ENCODE assay signal across 17 mouse cellular contexts in the genomic region with DNA sequence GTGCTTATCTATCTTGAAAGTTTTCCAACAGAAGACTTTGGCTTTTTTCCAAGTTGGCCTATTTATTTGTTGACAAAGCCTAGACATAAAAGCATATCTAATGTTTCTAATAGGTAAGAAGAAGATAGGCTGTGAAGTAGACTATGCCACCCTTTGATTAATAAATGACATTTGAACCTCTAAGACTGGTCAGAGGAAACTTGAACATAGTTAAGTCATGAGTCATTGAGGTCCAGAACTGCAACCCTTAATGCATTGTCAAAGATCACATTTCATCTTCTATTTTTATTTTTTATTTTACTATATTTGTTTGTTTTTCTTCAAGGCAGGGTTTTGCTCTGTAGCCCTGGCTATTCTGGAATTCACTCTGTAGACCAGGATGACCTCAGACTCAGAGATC. TPM values are rescaled to one million over a fixed set of nuclear protein-coding genes. Genes with fewer than 3 reads are reported as not detected.
DNase-seq lines count a peak whose midpoint lies in the region; ATAC-seq and TF ChIP-seq lines count a peak whose summit lies in the region.
"Had no signal": no experiment of that assay in that cellular context is flagged by ENCODE, and none has a peak within 500 bp of the region (broad histone marks: within the 10 kb centered on the region; RNA-seq: fewer than 3 reads in every experiment).

No protein-coding gene starts in this region.

- no peaks in the 10 kb centered on the region for H3K27me3 ChIP-seq in lung, embryonic 14.5 days (ENCODE audit: insufficient read depth, low read length)
- H3K27me3 ChIP-seq: hindbrain, embryonic 12.5 days; Patski had no signal

- H3K4me2 ChIP-seq in lung, embryonic 14.5 days, result no peak overlapping the region
- H3K4me2 ChIP-seq: hindbrain, embryonic 12.5 days had no signal

- TF ChIP-seq CTCF in lung, embryonic 14.5 days (IDR thresholded peaks at IDR 0.05; ENCODE audit: low read depth), result no peak

- DNase-seq in cerebellum, adult 9-10 months, result peak; percentile 13
- DNase-seq in cerebellum, adult 11-12 months, result no peak
- peak; percentile 71 for DNase-seq in lung, embryonic 14.5 days
- no peak for DNase-seq in lung, postnatal 4 days
- DNase-seq in 3134 (ENCODE audit: extremely low read depth, insufficient read length, low spot score) (peak; percentile 20), NIH3T3 (ENCODE audit: low read depth) (peak; percentile 43)
- no peak for DNase-seq in urinary bladder, postnatal 36 days (ENCODE audit: low spot score in 2 of 2)
- DNase-seq: gastrocnemius, postnatal 25 days; heart, postnatal 4 days had no signal

- peaks cover 2% of the 10 kb centered on the region; the same call in 1 of the 2 replicates for H3K36me3 ChIP-seq in lung, embryonic 14.5 days (ENCODE audit: insufficient read depth)

- H3K9ac ChIP-seq in lung, embryonic 14.5 days, result no peak overlapping the region
- H3K9ac ChIP-seq: hindbrain, embryonic 12.5 days had no signal

- no peak overlapping the region for H3K4me3 ChIP-seq in lung, embryonic 14.5 days (ENCODE audit: low read depth, low read length)
- H3K4me3 ChIP-seq: embryonic facial prominence, embryonic 10.5 days; gastrocnemius, adult 2 months; hindbrain, embryonic 12.5 days had no signal

- 0 out of 2 replicates have a peak, but pooled peaks cover 2% of the 10 kb centered on the region for H3K4me1 ChIP-seq in lung, embryonic 14.5 days (ENCODE audit: insufficient read depth)
- H3K4me1 ChIP-seq: embryonic facial prominence, embryonic 10.5 days; hindbrain, embryonic 12.5 days had no signal

- no peaks in the 10 kb centered on the region for H3K9me3 ChIP-seq in lung, embryonic 14.5 days (ENCODE audit: low read depth, low read length)
- H3K9me3 ChIP-seq: embryonic facial prominence, embryonic 10.5 days; G1E; hindbrain, embryonic 12.5 days had no signal

- ATAC-seq in lung, embryonic 14.5 days (ENCODE audit: insufficient read depth), result 0 out of 2 replicates have a peak, but pooled peaks have one; percentile 21
- ATAC-seq: activated CD4-positive, CD25-positive, alpha-beta regulatory T cell, adult 4 months; forebrain, embryonic 14.5 days; hindbrain, embryonic 16.5 days; Patski had no signal

- no peak overlapping the region for H3K27ac ChIP-seq in lung, embryonic 14.5 days (ENCODE audit: low read depth)
- H3K27ac ChIP-seq: embryonic facial prominence, embryonic 10.5 days; gastrocnemius, adult 2 months; hindbrain, embryonic 12.5 days had no signal

RNA-seq across cellular contexts. Expression of gene Loxl4, which starts 45.6 kb away (rescaled TPM):
- 0.50 and 0.64 TPM in 2 replicates for polyA plus RNA-seq in lung, embryonic 14.5 days (2014; fragmentation: Nextera tagmentation; extraction: Ambion mirVana)
- polyA plus RNA-seq: G1E had no signal

RNA-seq across cellular contexts. Expression of gene R3hcc1l, which starts 48.5 kb away (rescaled TPM):
- polyA plus RNA-seq in lung, embryonic 14.5 days (2014; fragmentation: Nextera tagmentation; extraction: Ambion mirVana), result 20.8 and 22.5 TPM in 2 replicates

Comparison
In these comparisons a context has a peak if more than half of its experiments do, and no peak if none do; other contexts are left out.
1. DNase-seq: peak in cerebellum, adult 9-10 months (single experiment), lung, embryonic 14.5 days (single experiment), 3134 (single experiment) and NIH3T3 (single experiment); none in cerebellum, adult 11-12 months (single experiment), lung, postnatal 4 days (0 of 2) and urinary bladder, postnatal 36 days (0 of 2).